Mouse (Mus musculus): Measurements from ENCODE around the gene Nphp4. TPM values are rescaled to one million over a fixed set of nuclear protein-coding genes. Genes with fewer than 3 reads are reported as not detected.
"Not testable (repeated sequence)": the region's sequence is repeated elsewhere in the genome, so short reads cannot be mapped to it uniquely, and the experiment has no call there.

Gene Nphp4
- polyA plus RNA-seq, 1 experiment: 15.3 TPM

- TF ChIP-seq POLR2A (IDR thresholded peaks at IDR 0.05; ENCODE audit: control insufficient read depth, low read depth, low read length) (no peak), CTCF (IDR thresholded peaks at IDR 0.05; ENCODE audit: control insufficient read depth, insufficient read depth, insufficient replicate concordance, low read depth, low read length) (peak; percentile 83; the same call in 1 of the 2 replicates)
- Histone ChIP-seq H3K4me3 (ENCODE audit: control insufficient read depth, low read depth, low read length) (no peak overlapping the region), H3K4me1 (ENCODE audit: control insufficient read depth, insufficient read depth, low read length) (no peaks in the 10 kb centered on the region), H3K36me3 (ENCODE audit: control insufficient read depth, insufficient read depth, low read length) (no peaks in the 10 kb centered on the region), H3K27me3 (ENCODE audit: control insufficient read depth, insufficient read depth, low read length) (no peaks in the 10 kb centered on the region), H3K27ac (ENCODE audit: control insufficient read depth, insufficient read depth, low read depth, low read length) (no peak overlapping the region)
These were observed 65.9 kb downstream of the Nphp4 start for GRCm38 (mm10) chr4:152542447-152542846.

- TF ChIP-seq POLR2A (IDR thresholded peaks at IDR 0.05; ENCODE audit: control insufficient read depth, low read depth, low read length): no peak
- Histone ChIP-seq H3K4me1 (ENCODE audit: control insufficient read depth, insufficient read depth, low read length) (no peaks in the 10 kb centered on the region), H3K27ac (ENCODE audit: control insufficient read depth, insufficient read depth, low read depth, low read length) (no peak overlapping the region), H3K36me3 (ENCODE audit: control insufficient read depth, insufficient read depth, low read length) (no peaks in the 10 kb centered on the region), H3K27me3 (ENCODE audit: control insufficient read depth, insufficient read depth, low read length) (no peaks in the 10 kb centered on the region), H3K4me3 (ENCODE audit: control insufficient read depth, low read depth, low read length) (no peak overlapping the region)
These were observed 70.0 kb downstream of the Nphp4 start for GRCm38 (mm10) chr4:152546481-152546880.

- H3K27ac ChIP-seq (ENCODE audit: control insufficient read depth, insufficient read depth, low read depth, low read length): no peak overlapping the region
- H3K27me3 ChIP-seq (ENCODE audit: control insufficient read depth, insufficient read depth, low read length): no peaks in the 10 kb centered on the region
- H3K4me1 ChIP-seq (ENCODE audit: control insufficient read depth, insufficient read depth, low read length): no peaks in the 10 kb centered on the region
- H3K4me3 ChIP-seq (ENCODE audit: control insufficient read depth, low read depth, low read length): no peak overlapping the region
- no peak for TF ChIP-seq CTCF (IDR thresholded peaks at IDR 0.05; ENCODE audit: control insufficient read depth, insufficient read depth, insufficient replicate concordance, low read depth, low read length)
- H3K36me3 ChIP-seq (ENCODE audit: control insufficient read depth, insufficient read depth, low read length): no peaks in the 10 kb centered on the region
These were observed 71.6 kb downstream of the Nphp4 start for GRCm38 (mm10) chr4:152547886-152548663.

- Histone ChIP-seq H3K27ac (ENCODE audit: control insufficient read depth, insufficient read depth, low read depth, low read length) (no peak overlapping the region), H3K4me3 (ENCODE audit: control insufficient read depth, low read depth, low read length) (no peak overlapping the region), H3K4me1 (ENCODE audit: control insufficient read depth, insufficient read depth, low read length) (no peaks in the 10 kb centered on the region), H3K36me3 (ENCODE audit: control insufficient read depth, insufficient read depth, low read length) (no peaks in the 10 kb centered on the region), H3K27me3 (ENCODE audit: control insufficient read depth, insufficient read depth, low read length) (no peaks in the 10 kb centered on the region)
- no peak for TF ChIP-seq CTCF (IDR thresholded peaks at IDR 0.05; ENCODE audit: control insufficient read depth, insufficient read depth, insufficient replicate concordance, low read depth, low read length)
- no peak for TF ChIP-seq POLR2A (IDR thresholded peaks at IDR 0.05; ENCODE audit: control insufficient read depth, low read depth, low read length)
These were observed 73.1 kb downstream of the Nphp4 start for GRCm38 (mm10) chr4:152549507-152550202.

GRCm38 (mm10) chr4:152550203-152550549 lies 73.7 kb downstream of the Nphp4 start:
- H3K4me3 ChIP-seq (ENCODE audit: control insufficient read depth, low read depth, low read length): no peak overlapping the region
- TF ChIP-seq POLR2A (IDR thresholded peaks at IDR 0.05; ENCODE audit: control insufficient read depth, low read depth, low read length): no peak
- no peaks in the 10 kb centered on the region for H3K4me1 ChIP-seq (ENCODE audit: control insufficient read depth, insufficient read depth, low read length)
- no peak overlapping the region for H3K27ac ChIP-seq (ENCODE audit: control insufficient read depth, insufficient read depth, low read depth, low read length)
- H3K27me3 ChIP-seq (ENCODE audit: control insufficient read depth, insufficient read depth, low read length): no peaks in the 10 kb centered on the region
- H3K36me3 ChIP-seq (ENCODE audit: control insufficient read depth, insufficient read depth, low read length): no peaks in the 10 kb centered on the region

GRCm38 (mm10) chr4:152553582-152554285 lies 77.2 kb downstream of the Nphp4 start:
- TF ChIP-seq CTCF (IDR thresholded peaks at IDR 0.05; ENCODE audit: control insufficient read depth, insufficient read depth, insufficient replicate concordance, low read depth, low read length) (no peak), POLR2A (IDR thresholded peaks at IDR 0.05; ENCODE audit: control insufficient read depth, low read depth, low read length) (no peak)
- H3K4me1 ChIP-seq (ENCODE audit: control insufficient read depth, insufficient read depth, low read length): no peaks in the 10 kb centered on the region

DNA sequence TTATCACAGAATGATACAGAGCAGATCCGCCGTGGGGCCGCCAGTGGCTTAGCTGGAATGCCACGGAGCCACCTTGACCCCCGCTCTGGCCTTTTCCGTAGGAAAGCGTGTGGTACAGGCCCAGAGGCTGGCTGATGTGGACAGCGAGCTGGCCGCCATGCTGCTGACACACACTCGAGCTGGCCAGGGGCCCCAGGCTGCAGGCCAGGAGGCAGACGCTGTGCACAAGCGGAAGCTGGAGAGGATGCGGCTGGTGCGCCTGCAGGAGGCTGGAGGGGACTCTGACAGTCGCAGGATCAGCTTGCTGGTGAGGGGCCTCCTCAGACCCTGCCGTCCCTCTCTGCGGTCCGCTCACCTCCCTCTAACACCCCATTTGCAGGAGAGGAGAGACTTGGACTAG lies 77.9 kb downstream of the Nphp4 start:
- H3K27me3 ChIP-seq (ENCODE audit: control insufficient read depth, insufficient read depth, low read length): no peaks in the 10 kb centered on the region
- no peak for TF ChIP-seq POLR2A (IDR thresholded peaks at IDR 0.05; ENCODE audit: control insufficient read depth, low read depth, low read length)
- TF ChIP-seq CTCF (IDR thresholded peaks at IDR 0.05; ENCODE audit: control insufficient read depth, insufficient read depth, insufficient replicate concordance, low read depth, low read length): no peak
- H3K27ac ChIP-seq (ENCODE audit: control insufficient read depth, insufficient read depth, low read depth, low read length): no peak overlapping the region
- H3K36me3 ChIP-seq (ENCODE audit: control insufficient read depth, insufficient read depth, low read length): no peaks in the 10 kb centered on the region
- H3K4me1 ChIP-seq (ENCODE audit: control insufficient read depth, insufficient read depth, low read length): no peaks in the 10 kb centered on the region
- H3K4me3 ChIP-seq (ENCODE audit: control insufficient read depth, low read depth, low read length): no peak overlapping the region

More at GRCm38 (mm10) chr4:152553582-152554285, 77.2 kb downstream of the Nphp4 start:
- H3K27ac ChIP-seq (ENCODE audit: control insufficient read depth, insufficient read depth, low read depth, low read length): no peak overlapping the region
- no peaks in the 10 kb centered on the region for H3K36me3 ChIP-seq (ENCODE audit: control insufficient read depth, insufficient read depth, low read length)
- H3K4me3 ChIP-seq (ENCODE audit: control insufficient read depth, low read depth, low read length): no peak overlapping the region
- H3K27me3 ChIP-seq (ENCODE audit: control insufficient read depth, insufficient read depth, low read length): no peaks in the 10 kb centered on the region

DNA sequence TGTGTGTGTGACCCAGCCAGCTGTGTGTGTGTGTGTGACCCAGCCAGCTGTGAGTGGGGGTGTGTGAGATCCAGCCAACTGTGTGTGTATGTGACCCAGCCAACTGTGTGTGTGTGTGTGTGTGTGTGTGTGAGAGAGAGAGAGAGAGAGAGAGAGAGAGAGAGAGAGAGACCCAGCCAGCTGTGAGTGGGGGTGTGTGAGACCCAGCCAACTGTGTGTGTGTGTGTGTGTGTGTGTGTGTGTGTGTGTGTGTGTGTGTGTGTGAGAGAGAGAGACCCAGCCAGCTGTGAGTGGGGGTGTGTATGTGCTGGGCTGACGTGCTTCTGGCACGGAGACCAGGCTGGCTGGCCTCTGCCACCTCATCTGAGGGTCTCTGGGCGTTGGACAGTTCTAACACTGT lies 79.3 kb downstream of the Nphp4 start:
- H3K27ac ChIP-seq (ENCODE audit: control insufficient read depth, insufficient read depth, low read depth, low read length); H3K4me1 ChIP-seq (ENCODE audit: control insufficient read depth, insufficient read depth, low read length); H3K4me3 ChIP-seq (ENCODE audit: control insufficient read depth, low read depth, low read length); H3K27me3 ChIP-seq (ENCODE audit: control insufficient read depth, insufficient read depth, low read length); H3K36me3 ChIP-seq (ENCODE audit: control insufficient read depth, insufficient read depth, low read length): not testable (repeated sequence)
